Mouse (Mus musculus): ENCODE results near the gene Myo1e. TPM values are rescaled to one million over a fixed set of nuclear protein-coding genes. Genes with fewer than 3 reads are reported as not detected.

The Myo1e gene
- polyA plus RNA-seq, 1 experiment from 2014 or later = 18.4 TPM

- no peak overlapping the region for H3K4me3 ChIP-seq (replicated peaks)
- no peaks in the 10 kb centered on the region for H3K9me3 ChIP-seq
- 0 out of 2 replicates have a peak, but pooled peaks cover 13% of the 10 kb centered on the region for H3K4me1 ChIP-seq (replicated peaks)
- H3K9ac ChIP-seq = no peak overlapping the region
- no peaks in the 10 kb centered on the region for H3K36me3 ChIP-seq
- H3K27me3 ChIP-seq (replicated peaks) = no peaks in the 10 kb centered on the region
- H3K27ac ChIP-seq = peak overlapping the region; percentile 18; the same call in 1 of the 2 replicates
- ATAC-seq = peak; percentile 54
- no peak overlapping the region for H3K4me2 ChIP-seq (replicated peaks)
- WGBS = 68% methylated on average over 12 of the region's 12 CpGs
Observed at GRCm38 (mm10) chr9:70274887-70275555, 67.9 kb downstream of the Myo1e start.

- Histone ChIP-seq H3K9me3 (no peaks in the 10 kb centered on the region), H3K4me3 (replicated peaks) (0 out of 2 replicates have a peak overlapping the region, but pooled peaks have one; percentile 11), H3K36me3 (no peaks in the 10 kb centered on the region), H3K4me1 (replicated peaks) (0 out of 2 replicates have a peak, but pooled peaks cover 13% of the 10 kb centered on the region), H3K27ac (peak overlapping the region; percentile 66), H3K9ac (no peak overlapping the region), H3K27me3 (replicated peaks) (no peaks in the 10 kb centered on the region), H3K4me2 (replicated peaks) (peak overlapping the region; percentile 46)
- ATAC-seq = no peak; the same call in 1 of the 2 replicates
- 66% methylated on average over 3 of the region's 3 CpGs for WGBS
Observed at GRCm38 (mm10) chr9:70277076-70277475, 69.9 kb downstream of the Myo1e start.

GRCm38 (mm10) chr9:70277529-70277982, 70.4 kb downstream of the Myo1e start:
- 58% methylated on average over 11 of the region's 11 CpGs for WGBS
- H3K4me3 ChIP-seq (replicated peaks) = 0 out of 2 replicates have a peak overlapping the region, but pooled peaks have one; percentile 11
- no peaks in the 10 kb centered on the region for H3K36me3 ChIP-seq
- peak overlapping the region; percentile 66; the same call in 1 of the 2 replicates for H3K27ac ChIP-seq
- H3K4me1 ChIP-seq (replicated peaks) = 0 out of 2 replicates have a peak, but pooled peaks cover 13% of the 10 kb centered on the region
- no peaks in the 10 kb centered on the region for H3K27me3 ChIP-seq (replicated peaks)
- no peaks in the 10 kb centered on the region for H3K9me3 ChIP-seq
- peak; percentile 86 for ATAC-seq
- H3K9ac ChIP-seq = no peak overlapping the region
- H3K4me2 ChIP-seq (replicated peaks) = peak overlapping the region; percentile 46

GRCm38 (mm10) chr9:70281407-70281806, 74.3 kb downstream of the Myo1e start:
- 76% methylated on average over 8 of the region's 8 CpGs for WGBS
- Histone ChIP-seq H3K4me2 (replicated peaks) (no peak overlapping the region), H3K9ac (no peak overlapping the region), H3K36me3 (no peaks in the 10 kb centered on the region), H3K27me3 (replicated peaks) (no peaks in the 10 kb centered on the region), H3K4me1 (replicated peaks) (0 out of 2 replicates have a peak, but pooled peaks cover 4% of the 10 kb centered on the region), H3K27ac (no peak overlapping the region), H3K4me3 (replicated peaks) (no peak overlapping the region), H3K9me3 (no peaks in the 10 kb centered on the region)
- no peak for ATAC-seq

GRCm38 (mm10) chr9:70282107-70282506, 75.0 kb downstream of the Myo1e start:
- 0 out of 2 replicates have a peak, but pooled peaks cover 2% of the 10 kb centered on the region for H3K4me1 ChIP-seq (replicated peaks)
- no peak overlapping the region for H3K4me3 ChIP-seq (replicated peaks)
- H3K9me3 ChIP-seq = no peaks in the 10 kb centered on the region
- H3K9ac ChIP-seq = no peak overlapping the region
- no peaks in the 10 kb centered on the region for H3K36me3 ChIP-seq
- no peak for ATAC-seq
- WGBS = 86% methylated on average over 7 of the region's 8 CpGs
- no peak overlapping the region for H3K27ac ChIP-seq
- no peaks in the 10 kb centered on the region for H3K27me3 ChIP-seq (replicated peaks)
- H3K4me2 ChIP-seq (replicated peaks) = no peak overlapping the region

- no peak overlapping the region for H3K27ac ChIP-seq
- no peak overlapping the region for H3K9ac ChIP-seq
- H3K27me3 ChIP-seq (replicated peaks) = no peaks in the 10 kb centered on the region
- 89% methylated on average over 4 of the region's 4 CpGs for WGBS
- ATAC-seq = no peak
- H3K9me3 ChIP-seq = no peaks in the 10 kb centered on the region
- H3K4me1 ChIP-seq (replicated peaks) = 0 out of 2 replicates have a peak, but pooled peaks cover 2% of the 10 kb centered on the region
- no peaks in the 10 kb centered on the region for H3K36me3 ChIP-seq
- H3K4me2 ChIP-seq (replicated peaks) = no peak overlapping the region
- no peak overlapping the region for H3K4me3 ChIP-seq (replicated peaks)
Observed at GRCm38 (mm10) chr9:70283151-70283550, 76.0 kb downstream of the Myo1e start.

- no peak for ATAC-seq
- Histone ChIP-seq H3K9me3 (no peaks in the 10 kb centered on the region), H3K27ac (no peak overlapping the region), H3K27me3 (replicated peaks) (no peaks in the 10 kb centered on the region), H3K9ac (no peak overlapping the region), H3K4me3 (replicated peaks) (no peak overlapping the region), H3K4me2 (replicated peaks) (no peak overlapping the region), H3K4me1 (replicated peaks) (0 out of 2 replicates have a peak, but pooled peaks cover 2% of the 10 kb centered on the region), H3K36me3 (no peaks in the 10 kb centered on the region)
- 64% methylated on average over 7 of the region's 7 CpGs for WGBS
Observed at GRCm38 (mm10) chr9:70284584-70285140, 77.5 kb downstream of the Myo1e start.

- Histone ChIP-seq H3K27me3 (replicated peaks) (no peaks in the 10 kb centered on the region), H3K4me3 (replicated peaks) (no peak overlapping the region), H3K9ac (no peak overlapping the region), H3K9me3 (no peaks in the 10 kb centered on the region), H3K27ac (no peak overlapping the region), H3K4me2 (replicated peaks) (no peak overlapping the region), H3K36me3 (no peaks in the 10 kb centered on the region), H3K4me1 (replicated peaks) (no peaks in the 10 kb centered on the region)
- WGBS = 70% methylated on average over 10 of the region's 10 CpGs
- ATAC-seq = no peak
Observed at GRCm38 (mm10) chr9:70290785-70291184, 83.6 kb downstream of the Myo1e start.

- no peak overlapping the region for H3K4me2 ChIP-seq (replicated peaks)
Observed at GRCm38 (mm10) chr9:70296916-70297315, 89.8 kb downstream of the Myo1e start.

GRCm38 (mm10) chr9:70298221-70298620, 91.1 kb downstream of the Myo1e start:
- 72% methylated on average over 7 of the region's 7 CpGs for WGBS
- H3K9me3 ChIP-seq = no peaks in the 10 kb centered on the region
- H3K27me3 ChIP-seq (replicated peaks) = no peaks in the 10 kb centered on the region
- H3K4me3 ChIP-seq (replicated peaks) = no peak overlapping the region
- H3K9ac ChIP-seq = no peak overlapping the region
- H3K4me1 ChIP-seq (replicated peaks) = no peaks in the 10 kb centered on the region
- H3K27ac ChIP-seq = no peak overlapping the region
- no peak overlapping the region for H3K4me2 ChIP-seq (replicated peaks)
- no peak for ATAC-seq
- peaks cover 4% of the 10 kb centered on the region; the same call in 1 of the 2 replicates for H3K36me3 ChIP-seq

More at GRCm38 (mm10) chr9:70296916-70297315, 89.8 kb downstream of the Myo1e start:
- no peaks in the 10 kb centered on the region for H3K27me3 ChIP-seq (replicated peaks)
- no peaks in the 10 kb centered on the region for H3K4me1 ChIP-seq (replicated peaks)
- peaks cover 4% of the 10 kb centered on the region; the same call in 1 of the 2 replicates for H3K36me3 ChIP-seq
- no peak overlapping the region for H3K27ac ChIP-seq
- H3K4me3 ChIP-seq (replicated peaks) = no peak overlapping the region
- H3K9me3 ChIP-seq = no peaks in the 10 kb centered on the region
- no peak for ATAC-seq
- no peak overlapping the region for H3K9ac ChIP-seq
- WGBS = 12% methylated on average over 2 of the region's 2 CpGs

- H3K27me3 ChIP-seq (replicated peaks) = no peaks in the 10 kb centered on the region
- ATAC-seq = no peak
- no peak overlapping the region for H3K4me3 ChIP-seq (replicated peaks)
- no peak overlapping the region for H3K27ac ChIP-seq
- no peak overlapping the region for H3K9ac ChIP-seq
- H3K9me3 ChIP-seq = no peaks in the 10 kb centered on the region
- 95% methylated on average over 5 of the region's 5 CpGs for WGBS
- H3K4me1 ChIP-seq (replicated peaks) = no peaks in the 10 kb centered on the region
- H3K4me2 ChIP-seq (replicated peaks) = no peak overlapping the region
- H3K36me3 ChIP-seq = peaks cover 4% of the 10 kb centered on the region; the same call in 1 of the 2 replicates
Observed at GRCm38 (mm10) chr9:70300705-70301104, 93.6 kb downstream of the Myo1e start.

- ATAC-seq = no peak; the same call in 1 of the 2 replicates
- Histone ChIP-seq H3K9ac (no peak overlapping the region), H3K4me3 (replicated peaks) (no peak overlapping the region), H3K9me3 (no peaks in the 10 kb centered on the region), H3K36me3 (peaks cover 4% of the 10 kb centered on the region; the same call in 1 of the 2 replicates), H3K27me3 (replicated peaks) (no peaks in the 10 kb centered on the region), H3K27ac (no peak overlapping the region), H3K4me1 (replicated peaks) (no peaks in the 10 kb centered on the region), H3K4me2 (replicated peaks) (no peak overlapping the region)
- WGBS = 86% methylated on average over 6 of the region's 6 CpGs
Observed at GRCm38 (mm10) chr9:70301598-70301997, 94.4 kb downstream of the Myo1e start.
